Mouse (Mus musculus) testis, adult 2 months (tissue): ENCODE data around the gene Fam155a.

Experiments
- CTCF ChIP-seq: fragments of 200-500 bp; IDR thresholded peaks from 2 replicates; pipeline ENCODE4 v1.5.1; 2012; ENCODE audit warnings: low read depth, mild to moderate bottlenecking, inconsistent platforms, low read length, moderate library complexity; ENCODE audit not compliant: control insufficient read depth, insufficient read depth, insufficient replicate concordance
- POLR2A ChIP-seq: fragments of 200-500 bp; IDR thresholded peaks from 2 replicates; pipeline ENCODE4 v1.6.1; 2012; ENCODE audit warnings: low read depth, mild to moderate bottlenecking, inconsistent platforms, low read length, moderate library complexity; ENCODE audit not compliant: control insufficient read depth

GRCm38 (mm10) chr8:9207505-9208051, 563.4 kb downstream of the Fam155a start:
- TF ChIP-seq POLR2A (no peak), CTCF (no peak)
